Mouse (Mus musculus) liver, embryonic 14.5 days (tissue): Measurements from ENCODE around the gene Exo5. TPM values are rescaled to one million over a fixed set of nuclear protein-coding genes. Genes with fewer than 3 reads are reported as not detected.

ENCODE experiments used
- ATAC-seq: fragments of 200-750 bp; cut with Nextera tagmentation; 2 replicates; pipeline ENCODE4 v1.8.0; 2017; ENCODE audit warnings: moderate number of reproducible peaks, mild to moderate bottlenecking, moderate library complexity; ENCODE audit not compliant: insufficient read depth
- DNase-seq, 3 experiments: peaks; one replicate each; pipeline ENCODE4 v3.0.0-alpha.2; 2012 to 2013; ENCODE audit warnings: low read depth in 3 of 3, low spot score in 3 of 3
- H3K27ac ChIP-seq: fragments of 300-500 bp; sonication (generic); 2 replicates; pipeline ENCODE4 v1.5.1; 2014; ENCODE audit warnings: moderate library complexity, mild to moderate bottlenecking, control low read depth, inconsistent platforms
- H3K27me3 ChIP-seq: fragments of 300-500 bp; sonication (generic); 2 replicates; pipeline ENCODE4 v1.6.1; 2014; ENCODE audit warnings: mild to moderate bottlenecking, low read length, moderate library complexity; ENCODE audit not compliant: control insufficient read depth, insufficient read depth
- H3K36me3 ChIP-seq: fragments of 300-500 bp; sonication (generic); replicated peaks from 2 replicates; pipeline ENCODE4 v1.6.1; 2014; ENCODE audit warnings: low read depth; ENCODE audit not compliant: control insufficient read depth, insufficient read depth
- H3K4me1 ChIP-seq, 2 experiments: fragments of 200-500 bp in 1 of 2; fragments of 300-500 bp in 1 of 2; sonication (generic) in 1 of 2; replicated peaks; 2 replicates each; pipeline ENCODE4 v1.6.1; 2012 to 2014; ENCODE audit warnings: antibody characterized with exemption in 1 of 2, inconsistent platforms in 1 of 2, low read length in 1 of 2; ENCODE audit not compliant: control insufficient read depth in 2 of 2, insufficient read depth in 2 of 2
- H3K4me2 ChIP-seq: fragments of 300-500 bp; sonication (generic); 2 replicates; pipeline ENCODE4 v1.6.1; 2014; ENCODE audit warnings: low read depth, mild to moderate bottlenecking, control low read depth, moderate library complexity
- H3K4me3 ChIP-seq, 2 experiments: fragments of 200-500 bp in 1 of 2; fragments of 300-500 bp in 1 of 2; sonication (generic) in 1 of 2; 2 replicates each; pipeline ENCODE4 v1.5.1; 2012 to 2014; ENCODE audit warnings: low read depth in 2 of 2, low read length in 2 of 2, mild to moderate bottlenecking in 2 of 2, control low read depth in 1 of 2, inconsistent platforms in 1 of 2, moderate library complexity in 1 of 2; ENCODE audit not compliant: insufficient read depth in 1 of 2
- H3K9ac ChIP-seq: fragments of 300-500 bp; sonication (generic); replicated peaks from 2 replicates; pipeline ENCODE4 v1.6.1; 2014; ENCODE audit warnings: mild to moderate bottlenecking, control low read depth, moderate library complexity
- H3K9me3 ChIP-seq: fragments of 300-500 bp; sonication (generic); 2 replicates; pipeline ENCODE4 v1.6.1; 2016; ENCODE audit warnings: low read length, mixed read lengths; ENCODE audit not compliant: control insufficient read depth
- CTCF ChIP-seq: IDR thresholded peaks from 2 replicates; pipeline ENCODE4 v1.5.1; 2016; ENCODE audit warnings: antibody characterized with exemption, low read depth, control low read depth
- EP300 ChIP-seq: IDR thresholded peaks from 2 replicates; pipeline ENCODE4 v1.6.1; 2016; ENCODE audit warnings: antibody characterized with exemption, low read depth
- WGBS: fragments of 180-500 bp; shearing (Covaris S2); extraction: QIAGEN DNeasy Blood & Tissue Kit; methylation state at CpG from one replicate; pipeline ENCODE4 v1.1.7; 2014; ENCODE audit not compliant: insufficient replicate concordance; 5-methylcytosine and 5-hydroxymethylcytosine counted together
- polyA plus RNA-seq, 2 experiments: library from polyadenylated mRNA; depleted of rRNA in 1 of 2; stranded (reverse) in 1 of 2; unstranded in 1 of 2; fragments of >200 nt; fragmentation: Nextera tagmentation in 1 of 2; extraction: Ambion mirVana in 1 of 2; gene quantifications; 2 replicates each; pipeline versions ENCODE4 v1.2.1 to v1.2.3; 2012 to 2014

Exo5 gene
- polyA plus RNA-seq, 2 experiments: 5.8 to 7.2 TPM

GRCm38 (mm10) chr4:120885208-120886120 lies 39.4 kb downstream of the Exo5 start:
- Histone ChIP-seq H3K27me3 (no peaks in the 10 kb centered on the region), H3K9ac (no peak overlapping the region), H3K4me2 (no peak overlapping the region), H3K4me1 (peaks cover 0 to 6% of the 10 kb centered on the region in 2 experiments; a peak in 1 of 4 replicates), H3K27ac (no peak overlapping the region), H3K36me3 (no peaks in the 10 kb centered on the region), H3K9me3 (no peaks in the 10 kb centered on the region), H3K4me3 (no peak overlapping the region)
- no peak for DNase-seq
- TF ChIP-seq EP300 (no peak), CTCF (no peak)
- WGBS: 35% methylated on average over 13 of the region's 13 CpGs
- no peak for ATAC-seq

GRCm38 (mm10) chr4:120882002-120882625 lies 42.7 kb downstream of the Exo5 start:
- H3K4me3 ChIP-seq: no peak overlapping the region
- no peak overlapping the region for H3K9ac ChIP-seq
- H3K27ac ChIP-seq: no peak overlapping the region
- no peak for ATAC-seq
- TF ChIP-seq CTCF (no peak), EP300 (no peak)
- H3K27me3 ChIP-seq: no peaks in the 10 kb centered on the region
- no peaks in the 10 kb centered on the region for H3K36me3 ChIP-seq
- peaks cover 0 to 6% of the 10 kb centered on the region in 2 experiments; a peak in 1 of 4 replicates for H3K4me1 ChIP-seq
- H3K9me3 ChIP-seq: no peaks in the 10 kb centered on the region
- 49% methylated on average over 5 of the region's 5 CpGs for WGBS
- no peak overlapping the region for H3K4me2 ChIP-seq
- no peak for DNase-seq

DNA sequence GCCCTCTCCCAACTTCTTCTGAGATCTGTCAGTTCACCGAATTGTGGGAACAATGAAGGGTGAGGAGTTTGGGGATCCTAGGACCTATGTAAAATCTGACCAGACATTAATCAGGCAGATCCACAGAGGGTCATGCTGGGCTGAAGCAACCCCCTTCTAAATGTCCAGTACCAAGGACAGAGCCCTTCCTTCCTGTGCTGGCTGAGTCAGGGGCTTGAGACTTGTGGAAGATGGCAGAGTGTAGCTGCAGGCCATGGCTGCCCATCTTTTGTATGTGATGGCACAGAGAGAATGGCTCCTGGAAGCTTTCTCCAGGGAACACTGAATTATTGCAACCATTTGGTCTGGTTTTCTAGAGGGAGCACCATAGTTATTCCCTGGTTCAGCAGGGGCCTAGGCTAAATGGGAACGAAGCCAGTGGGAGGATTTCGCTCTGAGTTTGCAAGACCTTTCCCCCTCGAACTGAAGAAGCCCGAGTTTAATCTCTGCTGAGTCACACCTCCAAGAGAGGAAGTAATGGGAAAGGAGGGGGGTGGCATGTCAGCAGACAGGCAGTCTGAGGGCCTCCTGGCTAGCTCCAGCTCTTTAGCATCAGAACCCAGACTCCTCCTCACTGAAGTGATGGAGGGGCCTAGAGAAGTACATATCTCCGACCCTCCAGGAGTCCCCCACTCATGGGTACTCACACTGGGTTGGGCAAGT lies 43.9 kb downstream of the Exo5 start:
- H3K9me3 ChIP-seq: no peaks in the 10 kb centered on the region
- H3K4me3 ChIP-seq: no peak overlapping the region
- no peak overlapping the region for H3K4me2 ChIP-seq
- peaks cover 0 to 6% of the 10 kb centered on the region in 2 experiments; a peak in 1 of 4 replicates for H3K4me1 ChIP-seq
- H3K9ac ChIP-seq: no peak overlapping the region
- ATAC-seq (no peak), DNase-seq (no peak)
- 22% methylated on average over 6 of the region's 6 CpGs for WGBS
- H3K27me3 ChIP-seq: no peaks in the 10 kb centered on the region
- TF ChIP-seq CTCF (no peak), EP300 (no peak)
- no peak overlapping the region for H3K27ac ChIP-seq
- H3K36me3 ChIP-seq: no peaks in the 10 kb centered on the region

DNA sequence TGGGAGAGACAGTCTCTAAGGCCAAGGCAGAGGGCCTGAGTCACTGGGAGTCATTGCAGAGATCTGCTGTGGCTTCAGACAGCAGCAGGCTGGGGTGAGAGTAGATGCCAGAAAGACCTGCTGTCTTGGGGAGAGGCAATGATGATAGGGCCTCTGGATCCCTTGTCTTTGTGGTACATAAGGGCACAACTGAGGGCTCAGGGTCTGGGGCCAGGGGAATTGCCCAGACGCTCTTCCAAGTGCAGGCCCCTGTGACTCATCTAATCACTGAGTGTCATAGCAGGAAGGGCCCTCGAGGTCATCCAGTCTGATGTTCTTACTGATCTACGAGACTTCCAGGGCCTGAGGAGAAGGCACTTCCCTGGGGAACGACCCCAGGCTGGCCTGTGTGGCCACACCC lies 45.4 kb downstream of the Exo5 start:
- 19% methylated on average over 4 of the region's 4 CpGs for WGBS
- Histone ChIP-seq H3K27ac (no peak overlapping the region), H3K36me3 (no peaks in the 10 kb centered on the region), H3K9me3 (no peaks in the 10 kb centered on the region), H3K9ac (no peak overlapping the region), H3K4me1 (no peaks in the 10 kb centered on the region; a peak in 1 of 4 replicates), H3K27me3 (no peaks in the 10 kb centered on the region), H3K4me3 (no peak overlapping the region), H3K4me2 (no peak overlapping the region)
- ATAC-seq (no peak), DNase-seq (no peak)
- TF ChIP-seq EP300: no peak
- TF ChIP-seq CTCF: no peak

DNA sequence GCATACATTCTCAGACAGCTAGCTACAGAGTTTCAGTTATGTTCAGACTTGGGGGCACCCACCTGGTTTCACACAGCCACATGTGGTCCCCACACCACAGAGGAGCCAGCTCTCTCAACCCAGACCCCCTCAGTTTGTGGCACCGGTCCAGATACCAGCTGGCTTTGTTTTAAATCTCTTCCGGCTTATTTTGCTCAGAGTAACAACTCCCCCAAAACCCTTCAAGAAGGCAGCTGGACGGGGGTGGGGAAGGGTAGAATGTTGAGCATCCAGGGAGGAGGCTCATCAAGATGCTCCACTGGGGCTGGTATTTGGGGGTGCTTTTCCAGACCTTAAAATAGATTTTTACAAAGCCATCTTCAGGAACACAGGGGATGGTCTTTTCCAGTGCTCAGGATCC lies 46.1 kb downstream of the Exo5 start:
- ATAC-seq: no peak
- no peaks in the 10 kb centered on the region for H3K36me3 ChIP-seq
- 63% methylated on average over 3 of the region's 3 CpGs for WGBS
- H3K9me3 ChIP-seq: no peaks in the 10 kb centered on the region
- TF ChIP-seq CTCF: no peak
- no peak for TF ChIP-seq EP300
- DNase-seq: no peak
- no peaks in the 10 kb centered on the region for H3K27me3 ChIP-seq
- H3K4me1 ChIP-seq: no peaks in the 10 kb centered on the region; a peak in 1 of 4 replicates
- H3K9ac ChIP-seq: no peak overlapping the region
- H3K27ac ChIP-seq: no peak overlapping the region
- H3K4me3 ChIP-seq: no peak overlapping the region
- H3K4me2 ChIP-seq: no peak overlapping the region
